Mouse (Mus musculus) kidney, postnatal 4 days (tissue): ENCODE measurements around the gene Ddx4.

ENCODE experiments used
- DNase-seq, 2 experiments: peaks; one replicate each; pipeline ENCODE4 v3.0.0; 2021; ENCODE audit warnings: mixed read lengths in 2 of 2

Ddx4 gene

GRCm38 (mm10) chr13:112652205-112652604 lies at the start of gene Ddx4:
Gene Ddx4 (minus strand): TSS chr13:112652475.
- DNase-seq = no peak

- no peak for DNase-seq
Observed at GRCm38 (mm10) chr13:112701256-112701655, 49.0 kb upstream of the Ddx4 start.

- no peak for DNase-seq
Observed at GRCm38 (mm10) chr13:112695526-112696240, 43.4 kb upstream of the Ddx4 start.

GRCm38 (mm10) chr13:112692870-112693553 lies 40.7 kb upstream of the Ddx4 start:
- no peak for DNase-seq

GRCm38 (mm10) chr13:112686155-112686554 lies 33.9 kb upstream of the Ddx4 start:
- no peak for DNase-seq

- DNase-seq = no peak
Observed at GRCm38 (mm10) chr13:112683970-112684369, 31.7 kb upstream of the Ddx4 start.

GRCm38 (mm10) chr13:112683312-112683711 lies 31.0 kb upstream of the Ddx4 start:
- no peak for DNase-seq

GRCm38 (mm10) chr13:112678154-112678553 lies 25.9 kb upstream of the Ddx4 start:
- DNase-seq = peak; percentile 18 to 45

- DNase-seq = peak; percentile 57 to 71
Observed at GRCm38 (mm10) chr13:112673899-112674447, 21.7 kb upstream of the Ddx4 start.

GRCm38 (mm10) chr13:112672797-112673196 lies 20.5 kb upstream of the Ddx4 start:
- no peak for DNase-seq

- peak; percentile 12 to 20 for DNase-seq
Observed at GRCm38 (mm10) chr13:112671708-112672107, 19.4 kb upstream of the Ddx4 start.

GRCm38 (mm10) chr13:112667215-112667614 lies 14.9 kb upstream of the Ddx4 start:
- DNase-seq = no peak

GRCm38 (mm10) chr13:112666433-112667024 lies 14.3 kb upstream of the Ddx4 start:
- DNase-seq = no peak

GRCm38 (mm10) chr13:112661687-112662086 lies 9.4 kb upstream of the Ddx4 start:
- DNase-seq = no peak

GRCm38 (mm10) chr13:112660574-112661381 lies 8.5 kb upstream of the Ddx4 start, which contains the start of gene Slc38a9:
Gene Slc38a9 (plus strand): TSS chr13:112660751.
- DNase-seq = peak; percentile 93 to 95

GRCm38 (mm10) chr13:112659986-112660573 lies 7.8 kb upstream of the Ddx4 start:
- no peak for DNase-seq

GRCm38 (mm10) chr13:112651183-112651582 lies 1.1 kb downstream of the Ddx4 start:
- DNase-seq = no peak

GRCm38 (mm10) chr13:112645529-112646186 lies 6.6 kb downstream of the Ddx4 start:
- no peak for DNase-seq

- no peak for DNase-seq
Observed at GRCm38 (mm10) chr13:112644996-112645395, 7.3 kb downstream of the Ddx4 start.

- no peak for DNase-seq
Observed at GRCm38 (mm10) chr13:112642897-112643296, 9.4 kb downstream of the Ddx4 start.

GRCm38 (mm10) chr13:112639111-112639510 lies 13.2 kb downstream of the Ddx4 start:
- DNase-seq = no peak

GRCm38 (mm10) chr13:112636498-112636897 lies 15.8 kb downstream of the Ddx4 start:
- DNase-seq = no peak
